Mouse (Mus musculus) intestine, embryonic 14.5 days (tissue): Measurements from ENCODE around the gene Krt42. TPM values are rescaled to one million over a fixed set of nuclear protein-coding genes. Genes with fewer than 3 reads are reported as not detected.
"Not testable (repeated sequence)": the region's sequence is repeated elsewhere in the genome, so short reads cannot be mapped to it uniquely, and the experiment has no call there.

Experiments
- ATAC-seq: fragments of 200-750 bp; cut with Nextera tagmentation; replicated peaks from 2 replicates; pipeline ENCODE4 v1.8.0; 2017; ENCODE audit warnings: low read depth, moderate number of reproducible peaks, moderate TSS enrichment, moderate library complexity; ENCODE audit not compliant: low FRiP score, low TSS enrichment
- DNase-seq: peaks from one replicate; pipeline ENCODE4 v3.0.0-alpha.2; 2018; ENCODE audit warnings: low spot score
- H3K27ac ChIP-seq: fragments of 300-500 bp; sonication (generic); 2 replicates; pipeline ENCODE4 v1.5.1; 2014; ENCODE audit warnings: low read depth, mild to moderate bottlenecking, control low read depth
- H3K27me3 ChIP-seq: fragments of 300-500 bp; sonication (generic); replicated peaks from 2 replicates; pipeline ENCODE4 v1.6.1; 2014; ENCODE audit warnings: low read length, control low read depth; ENCODE audit not compliant: control insufficient read depth, insufficient read depth
- H3K36me3 ChIP-seq: fragments of 300-500 bp; sonication (generic); 2 replicates; pipeline ENCODE4 v1.6.1; 2014; ENCODE audit warnings: low read length, control low read depth; ENCODE audit not compliant: control insufficient read depth, insufficient read depth
- H3K4me1 ChIP-seq: fragments of 300-500 bp; sonication (generic); replicated peaks from 2 replicates; pipeline ENCODE4 v1.6.1; 2014; ENCODE audit warnings: low read length, control low read depth, mixed read lengths; ENCODE audit not compliant: control insufficient read depth, insufficient read depth
- H3K4me2 ChIP-seq: fragments of 300-500 bp; sonication (generic); 2 replicates; pipeline ENCODE4 v1.6.1; 2014; ENCODE audit warnings: low read length
- H3K4me3 ChIP-seq: fragments of 300-500 bp; sonication (generic); 2 replicates; pipeline ENCODE4 v1.5.1; 2014; ENCODE audit warnings: low read depth, low read length, control low read depth, mixed read lengths
- H3K9ac ChIP-seq: fragments of 300-500 bp; sonication (generic); 2 replicates; pipeline ENCODE4 v1.6.1; 2014; ENCODE audit warnings: mild to moderate bottlenecking, low read length
- H3K9me3 ChIP-seq: fragments of 300-500 bp; sonication (generic); 2 replicates; pipeline ENCODE4 v1.6.1; 2016; ENCODE audit warnings: low read length, control low read depth; ENCODE audit not compliant: control insufficient read depth
- WGBS: fragments of 180-500 bp; shearing (Covaris S2); extraction: QIAGEN DNeasy Blood & Tissue Kit; methylation state at CpG from one replicate; pipeline ENCODE4 v1.1.7; 2014; 5-methylcytosine and 5-hydroxymethylcytosine counted together
- polyA plus RNA-seq: library from polyadenylated mRNA; unstranded; fragments of >200 nt; fragmentation: Nextera tagmentation; extraction: Ambion mirVana; gene quantifications from 2 replicates; pipeline ENCODE4 v1.2.1, GENCODE M21; 2014

Gene Krt42
- polyA plus RNA-seq, 1 experiment from 2014 or later: not detected

GRCm38 (mm10) chr11:100248852-100249465, 20.7 kb downstream of the Krt42 start, which contains the start of gene Krt16:
TSS of gene Krt16 (minus strand) at chr11:100248902.
- DNase-seq (no peak), ATAC-seq (no peak)
- WGBS: 82% methylated on average over 7 of the region's 7 CpGs

GRCm38 (mm10) chr11:100246471-100246870, 23.2 kb downstream of the Krt42 start:
- not testable (repeated sequence) for H3K4me2 ChIP-seq, H3K4me3 ChIP-seq, ATAC-seq, H3K9me3 ChIP-seq, H3K9ac ChIP-seq, H3K27ac ChIP-seq, H3K27me3 ChIP-seq, DNase-seq, H3K4me1 ChIP-seq, H3K36me3 ChIP-seq
- 63% methylated on average over 7 of the region's 7 CpGs for WGBS

More at GRCm38 (mm10) chr11:100248852-100249465, 20.7 kb downstream of the Krt42 start, which contains the start of gene Krt16:
- no peaks in the 10 kb centered on the region for H3K27me3 ChIP-seq
- no peak within 1 kb of the TSS for H3K9ac ChIP-seq
- no peaks in the 10 kb centered on the region for H3K9me3 ChIP-seq
- H3K4me3 ChIP-seq: no peak within 1 kb of the TSS
- H3K4me1 ChIP-seq: no peaks in the 10 kb centered on the region
- H3K36me3 ChIP-seq: no peaks in the 10 kb centered on the region
- no peak within 1 kb of the TSS for H3K4me2 ChIP-seq
- H3K27ac ChIP-seq: no peak within 1 kb of the TSS

GRCm38 (mm10) chr11:100240272-100240671, 29.4 kb downstream of the Krt42 start:
- H3K4me3 ChIP-seq, H3K4me1 ChIP-seq, H3K27me3 ChIP-seq, H3K36me3 ChIP-seq, H3K9ac ChIP-seq, H3K4me2 ChIP-seq, DNase-seq, H3K27ac ChIP-seq, H3K9me3 ChIP-seq, ATAC-seq: not testable (repeated sequence)
- WGBS: 89% methylated on average over 4 of the region's 4 CpGs

- no peaks in the 10 kb centered on the region for H3K4me1 ChIP-seq
- WGBS: 61% methylated on average over 8 of the region's 8 CpGs
- ATAC-seq (no peak), DNase-seq (no peak)
- no peak overlapping the region for H3K4me3 ChIP-seq
- H3K9ac ChIP-seq: no peak overlapping the region
- no peak overlapping the region for H3K4me2 ChIP-seq
- H3K27ac ChIP-seq: no peak overlapping the region
- H3K27me3 ChIP-seq: no peaks in the 10 kb centered on the region
- no peaks in the 10 kb centered on the region for H3K9me3 ChIP-seq
- H3K36me3 ChIP-seq: no peaks in the 10 kb centered on the region
Measured at GRCm38 (mm10) chr11:100221741-100222140, 47.9 kb downstream of the Krt42 start.

- no peaks in the 10 kb centered on the region for H3K9me3 ChIP-seq
- DNase-seq: no peak
- H3K27ac ChIP-seq: no peak overlapping the region
- no peaks in the 10 kb centered on the region for H3K36me3 ChIP-seq
- H3K4me1 ChIP-seq: no peaks in the 10 kb centered on the region
- H3K9ac ChIP-seq: no peak overlapping the region
- no peak for ATAC-seq
- H3K27me3 ChIP-seq: no peaks in the 10 kb centered on the region
- no peak overlapping the region for H3K4me3 ChIP-seq
- H3K4me2 ChIP-seq: no peak overlapping the region
- WGBS: 87% methylated on average over 4 of the region's 4 CpGs
Measured at GRCm38 (mm10) chr11:100219304-100219703, 50.4 kb downstream of the Krt42 start.

Other genes with a start within 250 kb of the Krt42 start
- 0.11 TPM in 1 of 2 replicates, not detected in the other for gene Krt33b, start 240.0 kb downstream of the Krt42 start, polyA plus RNA-seq
- gene Krt34, start 228.3 kb downstream of the Krt42 start, polyA plus RNA-seq: not detected in 2 replicates
- not detected in 2 replicates for gene Krt31, start 219.3 kb downstream of the Krt42 start, polyA plus RNA-seq
- gene Krt32, start 181.6 kb downstream of the Krt42 start, polyA plus RNA-seq: not detected in 2 replicates
- gene Krt35, start 173.6 kb downstream of the Krt42 start, polyA plus RNA-seq: not detected in 2 replicates
- 0.11 and 0.13 TPM in 2 replicates for gene Krt36, start 164.2 kb downstream of the Krt42 start, polyA plus RNA-seq
- 0.11 TPM in 1 of 2 replicates, not detected in the other for gene Krt13, start 148.3 kb downstream of the Krt42 start, polyA plus RNA-seq
- 1.3 TPM in 2 replicates for gene Krt15, start 133.9 kb downstream of the Krt42 start, polyA plus RNA-seq
- 359 and 374 TPM in 2 replicates for gene Krt19, start 121.2 kb downstream of the Krt42 start, polyA plus RNA-seq
- not detected in 2 replicates for gene Krt9, start 76.6 kb downstream of the Krt42 start, polyA plus RNA-seq
- 5.7 and 6.0 TPM in 2 replicates for gene Krt14, start 62.3 kb downstream of the Krt42 start, polyA plus RNA-seq
- gene Krt16, start 21.0 kb downstream of the Krt42 start, polyA plus RNA-seq: not detected in 2 replicates
- gene Krt17, start 8.8 kb downstream of the Krt42 start, polyA plus RNA-seq: 8.7 and 9.9 TPM in 2 replicates
- 1,995 and 2,009 TPM in 2 replicates for gene Eif1, start 50.0 kb upstream of the Krt42 start, polyA plus RNA-seq
- gene Gast, start 64.5 kb upstream of the Krt42 start, polyA plus RNA-seq: 3.2 TPM in 1 of 2 replicates, not detected in the other
- 10.2 and 11.1 TPM in 2 replicates for gene Hap1, start 86.3 kb upstream of the Krt42 start, polyA plus RNA-seq
- gene Jup, start 127.9 kb upstream of the Krt42 start, polyA plus RNA-seq: 93.4 and 106 TPM in 2 replicates
- 54.8 and 55.3 TPM in 2 replicates for gene P3h4, start 145.0 kb upstream of the Krt42 start, polyA plus RNA-seq
- 86.2 and 89.7 TPM in 2 replicates for gene Fkbp10, start 145.8 kb upstream of the Krt42 start, polyA plus RNA-seq
- gene Nt5c3b, start 171.9 kb upstream of the Krt42 start, polyA plus RNA-seq: 117 and 126 TPM in 2 replicates
- 0.23 and 0.61 TPM in 2 replicates for gene Klhl10, start 172.0 kb upstream of the Krt42 start, polyA plus RNA-seq
- gene Klhl11, start 202.9 kb upstream of the Krt42 start, polyA plus RNA-seq: 8.3 and 9.6 TPM in 2 replicates